Mouse (Mus musculus) cortical plate, adult 2 months (tissue): Measurements from ENCODE around the gene Topors.

Experiments used
- CTCF ChIP-seq: fragments of 200-500 bp; IDR thresholded peaks from 2 replicates; pipeline ENCODE4 v1.5.1; 2011; ENCODE audit warnings: mild to moderate bottlenecking, control low read depth, low read length; ENCODE audit not compliant: insufficient read depth; ENCODE audit errors: extremely low read depth
- POLR2A ChIP-seq: fragments of 200-500 bp; IDR thresholded peaks from 2 replicates; pipeline ENCODE4 v1.6.1; 2011; ENCODE audit warnings: mild to moderate bottlenecking, low read length, control low read depth; ENCODE audit not compliant: insufficient read depth; ENCODE audit errors: extremely low read depth

DNA sequence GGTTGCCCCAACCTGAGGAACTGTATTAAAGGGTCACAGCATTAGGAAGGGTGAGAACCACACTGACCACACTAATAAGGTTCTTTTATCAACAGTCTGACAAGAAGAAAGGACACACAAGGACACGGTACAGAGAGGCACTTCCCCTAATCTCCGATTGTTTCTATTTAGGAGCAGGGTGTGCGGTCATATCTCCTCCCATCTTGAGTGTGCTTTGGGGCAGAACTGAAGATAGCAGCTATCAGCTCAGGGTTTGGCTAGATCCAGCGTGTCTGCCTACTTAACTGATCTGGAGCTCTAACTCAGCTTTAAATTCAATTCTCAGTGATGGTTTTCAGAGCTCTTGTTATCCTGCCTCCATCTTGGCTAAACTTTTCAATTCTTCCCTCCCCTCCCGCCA is 29.5 kb upstream of the Topors start:
- no peak for TF ChIP-seq POLR2A
- no peak for TF ChIP-seq CTCF
